Mouse (Mus musculus): Measurements from ENCODE around the gene Dync1i1.

- TF ChIP-seq GATA1 (IDR thresholded peaks at IDR 0.05; ENCODE audit: low read length): no peak
- no peak for TF ChIP-seq TAL1 (IDR thresholded peaks at IDR 0.05; ENCODE audit: low read length)
Measured at GRCm38 (mm10) chr6:5858371-5858770, 132.9 kb downstream of the Dync1i1 start.
